Mouse (Mus musculus): ENCODE results near the gene Aqp8. TPM values are rescaled to one million over a fixed set of nuclear protein-coding genes. Genes with fewer than 3 reads are reported as not detected.

Aqp8 gene
- polyA plus RNA-seq (2015; fragmentation: Nextera tagmentation; extraction: Ambion mirVana): not detected in 2 replicates

DNA sequence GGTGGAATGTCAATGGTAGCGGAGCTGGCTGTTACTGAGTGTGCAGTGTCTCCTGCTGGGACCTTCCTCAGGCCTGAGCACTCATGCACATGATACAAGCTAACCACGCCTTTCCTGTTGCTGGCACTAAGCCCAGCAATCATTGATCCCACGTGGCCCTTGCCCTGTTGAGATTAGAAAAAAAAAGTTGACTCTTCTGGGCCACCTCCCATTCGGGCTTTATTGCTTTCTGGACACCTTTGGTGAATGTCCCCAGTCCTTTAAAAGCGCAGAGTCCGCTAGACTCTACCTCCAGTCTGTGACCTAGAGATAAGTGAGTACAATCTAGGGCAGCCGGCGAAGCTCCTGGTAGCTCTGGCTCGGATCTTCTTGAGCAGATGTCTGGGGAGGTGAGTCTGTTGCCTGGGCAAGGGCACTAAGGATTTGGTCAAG, at the start of gene Aqp8:
Gene Aqp8 (plus strand): TSS at position 222 of the 432 bp plus-strand sequence.

DNA sequence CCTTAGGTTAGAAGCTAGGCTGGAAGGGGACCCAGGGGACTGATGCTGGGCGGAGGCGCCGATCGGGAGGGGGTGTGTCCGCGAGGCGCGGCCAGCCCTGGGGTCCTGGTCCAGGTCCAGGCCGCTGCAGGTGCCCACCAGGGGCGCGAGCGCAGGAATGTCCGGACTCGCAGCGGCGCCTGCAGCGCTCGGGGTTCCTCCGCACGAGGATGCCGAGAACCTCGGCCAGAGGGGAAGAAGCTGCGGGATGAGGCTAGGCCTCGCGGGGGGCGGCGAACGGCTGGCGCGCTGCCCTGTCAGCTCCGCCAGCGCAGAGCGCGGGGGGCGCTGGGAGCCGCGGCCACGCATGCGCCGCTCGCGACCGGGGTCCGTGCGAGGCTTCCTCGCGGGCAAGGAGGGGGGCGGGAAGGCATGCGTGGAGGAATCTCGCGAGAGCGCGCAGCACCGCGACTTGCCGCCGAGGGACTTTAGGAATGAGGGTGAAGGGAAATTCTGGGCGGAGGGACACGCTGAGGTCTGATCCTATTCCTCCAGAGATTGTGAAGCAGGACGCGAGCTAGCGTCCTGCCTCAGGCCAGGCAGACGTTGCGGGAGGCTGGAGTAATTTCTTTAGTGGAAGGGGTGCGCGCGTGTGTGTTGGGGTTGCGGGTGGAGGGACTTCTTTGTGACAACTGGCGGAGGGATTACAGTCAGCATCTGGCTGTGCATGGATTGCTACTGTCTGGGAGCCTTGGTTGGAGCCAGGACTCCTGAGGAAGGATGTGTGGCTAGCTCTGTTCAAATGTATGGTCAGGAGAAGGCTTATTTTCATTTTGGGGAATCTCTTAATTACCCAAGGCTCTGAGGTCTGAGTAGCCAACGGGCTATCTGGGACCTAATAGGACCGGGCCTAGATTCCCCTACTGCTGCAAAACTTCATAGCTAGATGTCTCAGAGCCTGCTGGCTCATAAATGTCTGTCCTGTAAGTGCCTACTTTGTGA, 38.4 kb downstream of the Aqp8 start, which contains the start of gene Zkscan2:
Gene Zkscan2 (minus strand): TSS at position 211 of the 981 bp plus-strand sequence.

Other genes with a start within 250 kb of the Aqp8 start
- 0.06 and 0.09 TPM in 2 replicates for gene Slc5a11, start 247.5 kb upstream of the Aqp8 start, polyA plus RNA-seq (2015; fragmentation: Nextera tagmentation; extraction: Ambion mirVana)
- 31.7 and 34.6 TPM in 2 replicates for gene Lcmt1, start 92.5 kb upstream of the Aqp8 start, polyA plus RNA-seq (2015; fragmentation: Nextera tagmentation; extraction: Ambion mirVana)
- gene Arhgap17, start 92.4 kb upstream of the Aqp8 start, polyA plus RNA-seq (2015; fragmentation: Nextera tagmentation; extraction: Ambion mirVana): 9.4 and 12.5 TPM in 2 replicates
- gene Zkscan2, start 38.2 kb downstream of the Aqp8 start, polyA plus RNA-seq (2015; fragmentation: Nextera tagmentation; extraction: Ambion mirVana): 0.66 and 0.83 TPM in 2 replicates